Mouse (Mus musculus): Measurements from ENCODE around the gene Tinagl1. TPM values are rescaled to one million over a fixed set of nuclear protein-coding genes. Genes with fewer than 3 reads are reported as not detected.

Tinagl1 gene
- total RNA-seq, 1 experiment, result 43.7 TPM

DNA sequence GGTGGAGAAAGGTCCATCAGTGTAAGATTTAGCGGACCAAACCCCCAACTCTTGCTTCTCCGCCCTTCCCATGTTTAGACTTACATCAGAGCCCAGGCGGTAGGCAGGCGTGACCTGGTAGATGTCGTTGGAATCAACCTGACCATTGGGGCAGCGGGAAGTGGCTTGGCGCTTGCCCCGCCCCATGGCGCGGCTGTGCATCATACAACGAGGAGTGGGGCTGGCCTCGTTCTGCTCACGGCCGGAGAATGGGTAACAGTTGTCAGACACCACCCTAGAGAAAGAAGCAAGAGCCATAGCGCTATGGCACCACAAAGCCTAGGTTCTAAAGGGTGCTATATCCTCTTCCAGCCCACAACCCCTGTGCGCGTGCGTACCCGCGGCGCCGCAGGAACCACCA is 7.6 kb downstream of the Tinagl1 start:
- in situ Hi-C loops (cut with MboI; ENCODE audit: low sequenced_read_pairs in 2 of 2, unreplicated experiment in 2 of 2), result no loop called here
- no peak for DNase-seq (ENCODE audit: low read depth, low spot score)
- no peak overlapping the region for H3K9ac ChIP-seq (ENCODE audit: insufficient read depth, low read depth, low read length, poor library complexity, severe bottlenecking)
- H3K9me3 ChIP-seq (ENCODE audit: control insufficient read depth, insufficient read depth, low read depth, low read length), result no peaks in the 10 kb centered on the region
- H3K36me3 ChIP-seq (ENCODE audit: control insufficient read depth, insufficient read depth, low read length, poor library complexity, severe bottlenecking), result no peaks in the 10 kb centered on the region
- H3K27ac ChIP-seq (ENCODE audit: insufficient read depth, low read depth, low read length, poor library complexity, severe bottlenecking), result no peak overlapping the region
- peak overlapping the region in 1 of 2 experiments; percentile 0; a peak in 1 of 4 replicates for H3K4me3 ChIP-seq (ENCODE audit: insufficient read depth in 1 of 2, low read depth in 1 of 2, low read length in 2 of 2, poor library complexity in 1 of 2, severe bottlenecking in 1 of 2)
- H3K4me1 ChIP-seq (ENCODE audit: control insufficient read depth in 2 of 2, insufficient read depth in 2 of 2, low read length in 2 of 2, poor library complexity in 1 of 2), result peaks cover 2 to 20% of the 10 kb centered on the region in 2 experiments; a peak in 2 of 4 replicates
- TF ChIP-seq HCFC1 (IDR thresholded peaks at IDR 0.05; ENCODE audit: borderline replicate concordance, insufficient read depth, low read length) (no peak), CHD2 (IDR thresholded peaks at IDR 0.05; ENCODE audit: low read depth, low read length) (no peak), ZC3H11A (IDR thresholded peaks at IDR 0.05; ENCODE audit: borderline replicate concordance, low read depth, low read length) (no peak), ZNF384 (IDR thresholded peaks at IDR 0.05; ENCODE audit: low read depth, low read length) (no peak), MAFK (IDR thresholded peaks at IDR 0.05; ENCODE audit: insufficient read depth, low read depth, low read length) (no peak)

DNA sequence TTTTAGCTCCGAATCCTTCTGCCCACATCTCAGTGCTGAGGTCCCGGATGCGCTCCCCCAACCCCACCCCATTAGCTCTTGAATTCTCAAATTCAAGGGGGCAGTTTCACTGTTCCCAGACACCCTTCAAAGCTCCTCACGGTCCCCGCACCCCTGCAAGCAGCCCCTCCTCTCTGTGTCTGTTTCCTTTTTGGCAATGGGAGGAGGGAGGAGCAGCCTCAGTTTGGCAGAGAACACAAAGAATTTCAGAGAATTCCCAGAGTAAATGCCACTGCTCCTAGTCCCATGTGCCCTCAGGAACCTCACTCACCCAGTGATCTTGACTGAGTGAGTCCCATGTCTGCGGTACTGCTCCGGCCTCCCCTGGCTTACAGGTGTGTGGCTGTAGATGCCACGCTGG is 8.3 kb downstream of the Tinagl1 start:
- H3K36me3 ChIP-seq (ENCODE audit: control insufficient read depth, insufficient read depth, low read length, poor library complexity, severe bottlenecking), result no peaks in the 10 kb centered on the region
- H3K27ac ChIP-seq (ENCODE audit: insufficient read depth, low read depth, low read length, poor library complexity, severe bottlenecking), result no peak overlapping the region
- no peak for DNase-seq (ENCODE audit: low read depth, low spot score)
- no peak overlapping the region for H3K4me3 ChIP-seq (ENCODE audit: insufficient read depth in 1 of 2, low read depth in 1 of 2, low read length in 2 of 2, poor library complexity in 1 of 2, severe bottlenecking in 1 of 2)
- H3K9ac ChIP-seq (ENCODE audit: insufficient read depth, low read depth, low read length, poor library complexity, severe bottlenecking), result no peak overlapping the region
- in situ Hi-C loops (cut with MboI; ENCODE audit: low sequenced_read_pairs in 2 of 2, unreplicated experiment in 2 of 2), result no loop called here
- no peaks in the 10 kb centered on the region for H3K9me3 ChIP-seq (ENCODE audit: control insufficient read depth, insufficient read depth, low read depth, low read length)
- peaks cover 2 to 16% of the 10 kb centered on the region in 2 experiments; a peak in 2 of 4 replicates for H3K4me1 ChIP-seq (ENCODE audit: control insufficient read depth in 2 of 2, insufficient read depth in 2 of 2, low read length in 2 of 2, poor library complexity in 1 of 2)
- no peak for TF ChIP-seq CHD2 (IDR thresholded peaks at IDR 0.05; ENCODE audit: low read depth, low read length)
- no peak for TF ChIP-seq ZC3H11A (IDR thresholded peaks at IDR 0.05; ENCODE audit: borderline replicate concordance, low read depth, low read length)
- no peak for TF ChIP-seq MAFK (IDR thresholded peaks at IDR 0.05; ENCODE audit: insufficient read depth, low read depth, low read length)
- TF ChIP-seq ZNF384 (IDR thresholded peaks at IDR 0.05; ENCODE audit: low read depth, low read length), result no peak
- TF ChIP-seq HCFC1 (IDR thresholded peaks at IDR 0.05; ENCODE audit: borderline replicate concordance, insufficient read depth, low read length), result no peak

DNA sequence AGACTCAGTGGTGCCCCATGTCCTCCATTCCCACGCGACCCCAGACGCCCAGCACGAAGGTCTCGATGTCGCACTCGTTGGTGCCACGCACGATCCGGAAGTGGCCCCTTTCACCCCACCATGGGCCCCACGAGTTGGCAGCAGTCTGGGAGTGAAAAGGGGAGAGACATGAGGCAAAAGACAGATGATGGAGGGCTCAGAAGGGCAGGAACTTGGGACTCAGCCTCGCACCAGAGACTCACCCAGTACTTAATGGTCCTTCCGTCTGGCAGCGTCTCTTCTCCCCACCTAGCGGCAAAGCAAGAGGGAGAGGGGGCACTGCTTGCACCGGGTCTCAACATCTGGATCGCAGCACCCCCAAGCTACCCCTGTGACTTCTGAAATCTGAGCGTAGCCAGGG is 8.9 kb downstream of the Tinagl1 start:
- Histone ChIP-seq H3K9ac (ENCODE audit: insufficient read depth, low read depth, low read length, poor library complexity, severe bottlenecking) (no peak overlapping the region), H3K4me3 (ENCODE audit: insufficient read depth in 1 of 2, low read depth in 1 of 2, low read length in 2 of 2, poor library complexity in 1 of 2, severe bottlenecking in 1 of 2) (no peak overlapping the region), H3K4me1 (ENCODE audit: control insufficient read depth in 2 of 2, insufficient read depth in 2 of 2, low read length in 2 of 2, poor library complexity in 1 of 2) (peaks cover 2 to 16% of the 10 kb centered on the region in 2 experiments; a peak in 2 of 4 replicates), H3K36me3 (ENCODE audit: control insufficient read depth, insufficient read depth, low read length, poor library complexity, severe bottlenecking) (no peaks in the 10 kb centered on the region), H3K27ac (ENCODE audit: insufficient read depth, low read depth, low read length, poor library complexity, severe bottlenecking) (no peak overlapping the region), H3K9me3 (ENCODE audit: control insufficient read depth, insufficient read depth, low read depth, low read length) (no peaks in the 10 kb centered on the region)
- in situ Hi-C loops (cut with MboI; ENCODE audit: low sequenced_read_pairs in 2 of 2, unreplicated experiment in 2 of 2), result no loop called here
- TF ChIP-seq CHD2 (IDR thresholded peaks at IDR 0.05; ENCODE audit: low read depth, low read length) (no peak), ZNF384 (IDR thresholded peaks at IDR 0.05; ENCODE audit: low read depth, low read length) (no peak), HCFC1 (IDR thresholded peaks at IDR 0.05; ENCODE audit: borderline replicate concordance, insufficient read depth, low read length) (no peak), ZC3H11A (IDR thresholded peaks at IDR 0.05; ENCODE audit: borderline replicate concordance, low read depth, low read length) (no peak), MAFK (IDR thresholded peaks at IDR 0.05; ENCODE audit: insufficient read depth, low read depth, low read length) (no peak)
- DNase-seq (ENCODE audit: low read depth, low spot score), result no peak

DNA sequence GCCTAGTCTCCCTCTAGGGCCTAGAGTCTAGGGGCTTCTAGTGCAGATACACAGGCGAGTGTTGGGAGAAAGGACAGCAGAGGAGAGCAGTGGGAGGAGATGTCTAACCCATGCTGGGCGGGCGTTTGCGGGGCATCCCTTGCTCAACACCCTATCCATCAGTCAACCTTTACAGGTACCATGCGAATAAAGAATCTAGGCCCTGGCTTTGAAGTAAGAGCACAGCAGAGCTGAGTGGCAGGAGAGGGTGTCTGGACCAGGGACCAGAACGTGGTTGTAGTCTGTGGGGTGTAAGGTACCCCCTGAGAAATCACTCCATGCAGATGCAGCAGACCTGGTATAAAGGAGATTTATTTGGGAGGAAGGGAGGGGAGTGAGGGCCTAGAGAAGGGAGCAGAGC is 10.8 kb downstream of the Tinagl1 start:
- Histone ChIP-seq H3K27ac (ENCODE audit: insufficient read depth, low read depth, low read length, poor library complexity, severe bottlenecking) (no peak overlapping the region), H3K4me3 (ENCODE audit: insufficient read depth in 1 of 2, low read depth in 1 of 2, low read length in 2 of 2, poor library complexity in 1 of 2, severe bottlenecking in 1 of 2) (no peak overlapping the region), H3K9ac (ENCODE audit: insufficient read depth, low read depth, low read length, poor library complexity, severe bottlenecking) (no peak overlapping the region), H3K4me1 (ENCODE audit: control insufficient read depth in 2 of 2, insufficient read depth in 2 of 2, low read length in 2 of 2, poor library complexity in 1 of 2) (peaks cover 2 to 14% of the 10 kb centered on the region in 2 experiments; a peak in 2 of 4 replicates), H3K9me3 (ENCODE audit: control insufficient read depth, insufficient read depth, low read depth, low read length) (no peaks in the 10 kb centered on the region), H3K36me3 (ENCODE audit: control insufficient read depth, insufficient read depth, low read length, poor library complexity, severe bottlenecking) (no peaks in the 10 kb centered on the region)
- in situ Hi-C loops (cut with MboI; ENCODE audit: low sequenced_read_pairs in 2 of 2, unreplicated experiment in 2 of 2), result no loop called here
- TF ChIP-seq MAFK (IDR thresholded peaks at IDR 0.05; ENCODE audit: insufficient read depth, low read depth, low read length), result no peak
- no peak for TF ChIP-seq ZNF384 (IDR thresholded peaks at IDR 0.05; ENCODE audit: low read depth, low read length)
- no peak for TF ChIP-seq ZC3H11A (IDR thresholded peaks at IDR 0.05; ENCODE audit: borderline replicate concordance, low read depth, low read length)
- no peak for TF ChIP-seq HCFC1 (IDR thresholded peaks at IDR 0.05; ENCODE audit: borderline replicate concordance, insufficient read depth, low read length)
- TF ChIP-seq CHD2 (IDR thresholded peaks at IDR 0.05; ENCODE audit: low read depth, low read length), result no peak
- DNase-seq (ENCODE audit: low read depth, low spot score), result no peak
